Mouse (Mus musculus): ENCODE results near the gene Mesp2.

DNA sequence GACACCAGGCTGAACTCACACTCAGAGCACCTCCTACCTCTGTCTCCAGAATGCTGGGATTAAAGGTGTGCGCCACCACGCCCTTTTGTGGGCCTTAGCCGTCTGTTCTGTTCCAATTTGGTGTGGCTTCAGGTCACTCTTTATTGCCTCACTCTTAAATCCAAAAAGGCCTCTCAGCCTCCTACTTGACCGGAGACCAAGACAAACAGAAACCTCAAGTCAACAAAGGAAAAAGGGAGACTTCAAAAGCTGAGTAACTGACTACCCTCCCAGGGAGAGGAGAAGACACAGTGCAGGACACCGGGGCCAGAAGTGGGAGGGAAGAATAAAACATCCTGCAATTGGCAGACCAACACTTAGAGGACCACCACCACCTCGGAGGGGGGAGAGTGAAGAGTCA lies 20.6 kb downstream of the Mesp2 start:
- TF ChIP-seq POLR2A (IDR thresholded peaks at IDR 0.05; ENCODE audit: insufficient read depth, low read depth, low read length): no peak
- TF ChIP-seq CTCF (IDR thresholded peaks at IDR 0.05): no peak
